Mouse (Mus musculus) small intestine, adult 2 months (tissue): Measurements from ENCODE around the gene Sox6.

Experiments
- CTCF ChIP-seq: fragments of 200-500 bp; IDR thresholded peaks from 2 replicates; pipeline ENCODE4 v1.5.1; 2012; ENCODE audit warnings: low read depth, mild to moderate bottlenecking, control low read depth, inconsistent platforms, low read length, moderate library complexity, mixed read lengths; ENCODE audit not compliant: insufficient replicate concordance, insufficient read length; ENCODE audit errors: extremely low read depth
- POLR2A ChIP-seq: fragments of 200-500 bp; IDR thresholded peaks from 2 replicates; pipeline ENCODE4 v1.6.1; 2012; ENCODE audit warnings: low read depth, mild to moderate bottlenecking, control low read depth, inconsistent platforms, low read length, moderate library complexity

DNA sequence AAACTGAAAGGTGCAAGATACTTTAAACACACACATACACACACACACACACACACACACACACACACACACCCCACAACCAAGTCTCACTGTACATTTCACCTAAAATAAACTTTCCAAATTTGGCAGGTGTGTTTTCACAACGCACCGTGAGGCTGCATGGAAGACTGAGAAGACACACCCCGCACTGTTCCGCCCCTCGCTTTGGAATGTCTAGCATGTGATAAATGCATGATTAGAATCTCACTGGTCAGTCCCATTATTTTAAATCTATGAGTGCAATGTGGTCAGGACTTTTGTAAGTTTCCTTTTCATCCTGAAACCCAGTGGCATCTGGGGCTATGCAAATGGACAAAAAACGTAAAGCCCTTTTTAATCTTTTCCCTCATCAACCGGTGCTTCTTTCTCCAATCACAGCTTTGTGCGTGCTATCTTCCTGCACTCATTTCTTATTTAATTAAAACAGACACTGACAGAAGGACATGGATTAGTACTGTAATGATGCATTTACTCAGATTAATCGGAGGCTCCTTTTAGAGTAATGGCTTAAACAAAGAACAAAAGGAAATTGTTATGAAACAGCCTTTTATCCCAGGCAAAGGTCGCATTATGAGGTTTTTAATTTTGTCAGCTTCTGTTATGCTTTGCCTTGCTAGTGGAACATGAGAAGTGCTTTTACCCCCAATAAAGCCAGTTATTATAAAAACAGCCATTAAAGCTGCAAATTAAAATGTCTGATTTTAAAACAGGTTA is 170.9 kb downstream of the Sox6 start:
- no peak for TF ChIP-seq CTCF
- TF ChIP-seq POLR2A, result no peak
